ENCODE assay signal across 9 mouse cellular contexts in the genomic region with DNA sequence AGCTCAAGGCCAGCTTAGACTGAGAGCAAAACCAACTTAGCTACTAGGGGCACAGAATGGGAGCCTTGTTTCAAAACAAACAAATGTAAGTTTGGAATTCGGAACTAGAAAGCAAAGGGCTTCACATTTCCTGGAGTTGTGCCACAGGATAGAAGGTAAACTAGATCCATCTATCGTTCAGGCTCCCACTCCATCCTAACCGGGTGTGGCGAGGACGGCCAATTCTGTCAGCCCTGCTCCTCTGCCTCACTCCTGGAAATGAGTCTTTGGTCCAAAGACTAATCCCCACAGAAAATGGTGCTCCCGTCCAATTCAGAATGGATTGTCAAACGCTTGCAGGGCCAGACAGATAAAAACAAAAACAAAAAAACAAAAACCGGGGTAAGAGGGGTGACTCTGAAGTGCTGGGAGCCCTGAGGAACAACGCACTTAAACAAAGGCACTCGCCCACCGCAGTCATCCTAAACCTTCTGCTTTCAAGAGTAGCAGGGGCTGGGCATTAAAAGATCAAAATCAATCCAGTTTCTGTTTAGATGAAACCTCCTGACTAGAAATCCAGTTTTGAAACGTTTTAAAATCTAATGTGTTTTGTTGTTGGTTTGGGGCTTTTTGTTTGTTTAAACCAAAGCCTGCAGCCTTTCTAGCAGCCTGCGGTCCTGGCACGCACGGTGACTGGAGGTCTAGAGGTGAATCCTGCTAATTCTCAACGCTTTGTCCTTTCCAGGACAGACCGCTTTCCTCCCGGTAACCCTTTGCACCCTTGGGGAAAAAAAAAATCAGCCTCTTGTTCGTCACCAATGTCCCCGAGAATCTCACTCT. TPM values are rescaled to one million over a fixed set of nuclear protein-coding genes. Genes with fewer than 3 reads are reported as not detected.
DNase-seq lines count a peak whose midpoint lies in the region; ATAC-seq and TF ChIP-seq lines count a peak whose summit lies in the region.
"Had no signal": no experiment of that assay in that cellular context is flagged by ENCODE, and none has a peak within 500 bp of the region (broad histone marks: within the 10 kb centered on the region; RNA-seq: fewer than 3 reads in every experiment).

No protein-coding gene starts in this region.

- no peak overlapping the region for H3K9ac ChIP-seq in embryonic facial prominence, embryonic 15.5 days
- H3K9ac ChIP-seq in limb, embryonic 13.5 days: no peak overlapping the region

- DNase-seq in heart, adult 11 months: peak; percentile 57
- no peak for DNase-seq in heart, adult 9 months (ENCODE audit: low spot score in 2 of 2)
- no peak for DNase-seq in frontal cortex, adult 2 months (ENCODE audit: extremely low spot score in 1 of 2, low spot score in 1 of 2)
- no peak for DNase-seq in adrenal gland, adult 18-20 months (ENCODE audit: low spot score in 2 of 2)
- no peak for DNase-seq in spleen, adult 12 weeks (ENCODE audit: low spot score)

- WGBS in embryonic facial prominence, embryonic 15.5 days: 10% methylated on average over 20 of the region's 20 CpGs
- WGBS in limb, embryonic 13.5 days: 14% methylated on average over 20 of the region's 20 CpGs

- H3K4me1 ChIP-seq in E14TG2a.4 (replicated peaks; ENCODE audit: low read depth, low read length): peaks cover 48% of the 10 kb centered on the region
- H3K4me1 ChIP-seq in embryonic facial prominence, embryonic 15.5 days: peaks cover 21% of the 10 kb centered on the region
- H3K4me1 ChIP-seq in limb, embryonic 13.5 days: peaks cover 19% of the 10 kb centered on the region

- H3K27me3 ChIP-seq in E14TG2a.4 (ENCODE audit: insufficient read depth, low read length): peaks cover 27% of the 10 kb centered on the region
- peaks cover 61% of the 10 kb centered on the region for H3K27me3 ChIP-seq in embryonic facial prominence, embryonic 15.5 days
- peaks cover 84% of the 10 kb centered on the region for H3K27me3 ChIP-seq in limb, embryonic 13.5 days

- no peak overlapping the region for H3K27ac ChIP-seq in embryonic facial prominence, embryonic 15.5 days (replicated peaks)
- H3K27ac ChIP-seq in limb, embryonic 13.5 days: no peak overlapping the region

- peaks cover 16% of the 10 kb centered on the region for H3K36me3 ChIP-seq in E14TG2a.4 (ENCODE audit: insufficient read depth, low read length)
- H3K36me3 ChIP-seq in embryonic facial prominence, embryonic 15.5 days: no peaks in the 10 kb centered on the region
- H3K36me3 ChIP-seq in limb, embryonic 13.5 days: no peaks in the 10 kb centered on the region

- 0 out of 2 replicates have a peak overlapping the region, but pooled peaks have one; percentile 95 for H3K4me2 ChIP-seq in embryonic facial prominence, embryonic 15.5 days (replicated peaks)
- H3K4me2 ChIP-seq in limb, embryonic 13.5 days (replicated peaks): peak overlapping the region; percentile 92

- no peaks in the 10 kb centered on the region for H3K9me3 ChIP-seq in E14TG2a.4 (ENCODE audit: low read length)
- no peaks in the 10 kb centered on the region for H3K9me3 ChIP-seq in embryonic facial prominence, embryonic 15.5 days (replicated peaks)
- no peaks in the 10 kb centered on the region for H3K9me3 ChIP-seq in limb, embryonic 13.5 days

- ATAC-seq in embryonic facial prominence, embryonic 15.5 days (ENCODE audit: insufficient number of reproducible peaks, low FRiP score, low TSS enrichment, low read depth): no peak
- no peak for ATAC-seq in limb, embryonic 13.5 days (ENCODE audit: low FRiP score, low read depth)

- no peak for TF ChIP-seq CTCF in E14TG2a.4 (conservative IDR thresholded peaks at IDR 0.05; ENCODE audit: low read length)

- H3K4me3 ChIP-seq in E14TG2a.4 (replicated peaks; ENCODE audit: low read length): peak overlapping the region; percentile 94
- H3K4me3 ChIP-seq in embryonic facial prominence, embryonic 15.5 days (replicated peaks): peak overlapping the region; percentile 53; the same call in 1 of the 2 replicates
- H3K4me3 ChIP-seq in limb, embryonic 13.5 days: peak overlapping the region; percentile 52

RNA-seq across cellular contexts. Expression of a gene that starts 0.9 kb away (rescaled TPM):
- 5.9 and 7.6 TPM in 2 replicates for polyA plus RNA-seq in embryonic facial prominence, embryonic 15.5 days (2015; fragmentation: Nextera tagmentation; extraction: Ambion mirVana)
- polyA plus RNA-seq in limb, embryonic 13.5 days (2015; fragmentation: Nextera tagmentation; extraction: Ambion mirVana): 0.98 and 2.2 TPM in 2 replicates
- polyA plus RNA-seq in frontal cortex, adult 2 months (2012; rRNA removed): 93.5 and 103 TPM in 2 replicates
- total RNA-seq in adrenal gland, adult 18-20 months (2021): 1 to 10 TPM; 7.8 to 8.6 TPM
- polyA plus RNA-seq: heart, postnatal 0 days had no signal

RNA-seq across cellular contexts. Expression of a gene that starts 1.4 kb away (rescaled TPM):
- 64.9 and 73.4 TPM in 2 replicates for polyA plus RNA-seq in embryonic facial prominence, embryonic 15.5 days (2015; fragmentation: Nextera tagmentation; extraction: Ambion mirVana)
- 86.8 and 95.2 TPM in 2 replicates for polyA plus RNA-seq in limb, embryonic 13.5 days (2015; fragmentation: Nextera tagmentation; extraction: Ambion mirVana)
- 49.8 and 53.3 TPM in 2 replicates for polyA plus RNA-seq in frontal cortex, adult 2 months (2012; rRNA removed)
- total RNA-seq in adrenal gland, adult 18-20 months (2021): 10 to 100 TPM; 57.5 to 68.4 TPM

RNA-seq across cellular contexts. Expression of a gene that starts 37.2 kb away (rescaled TPM):
- 17.4 and 17.8 TPM in 2 replicates for polyA plus RNA-seq in embryonic facial prominence, embryonic 15.5 days (2015; fragmentation: Nextera tagmentation; extraction: Ambion mirVana)
- polyA plus RNA-seq in limb, embryonic 13.5 days (2015; fragmentation: Nextera tagmentation; extraction: Ambion mirVana): 23.3 and 25.0 TPM in 2 replicates
- 41.3 and 42.6 TPM in 2 replicates for polyA plus RNA-seq in frontal cortex, adult 2 months (2012; rRNA removed)
- total RNA-seq in adrenal gland, adult 18-20 months (2021): 10 to 100 TPM in 1 of 2 experiments, 1 to 10 TPM in 1; 7.4 to 10.8 TPM

RNA-seq across cellular contexts. Expression of a gene that starts 54.0 kb away (rescaled TPM):
- 4.8 TPM in 2 replicates for polyA plus RNA-seq in embryonic facial prominence, embryonic 15.5 days (2015; fragmentation: Nextera tagmentation; extraction: Ambion mirVana)
- polyA plus RNA-seq in limb, embryonic 13.5 days (2015; fragmentation: Nextera tagmentation; extraction: Ambion mirVana): 5.7 and 5.8 TPM in 2 replicates
- 4.7 and 5.0 TPM in 2 replicates for polyA plus RNA-seq in frontal cortex, adult 2 months (2012; rRNA removed)
- 1 to 10 TPM; 3.8 to 4.3 TPM for total RNA-seq in adrenal gland, adult 18-20 months (2021)

Comparison
In these comparisons a context has a peak if more than half of its experiments do, and no peak if none do; other contexts are left out.
1. RNA of a gene that starts 0.9 kb away (polyA plus RNA-seq): 93.5 to 103 TPM in frontal cortex, adult 2 months; 5.9 to 7.6 TPM in embryonic facial prominence, embryonic 15.5 days and 0.98 to 2.2 TPM in limb, embryonic 13.5 days; every median in the first group is over 10 times any median in the second.
2. Peak in every context shown above with its lines, with median percentiles within 50 percentile points of each other: H3K4me3 ChIP-seq.